Mouse (Mus musculus): ENCODE data around the gene Tro. TPM values are rescaled to one million over a fixed set of nuclear protein-coding genes. Genes with fewer than 3 reads are reported as not detected.

Tro gene
- 100 to 1,000 TPM; 142 to 153 TPM for total RNA-seq (2021)
- long read RNA-seq, experiment 1, full-length matches to known transcripts, result 5 of 40 reads
- long read RNA-seq, experiment 1, partial matches to known transcripts, result 17 of 40 reads
- long read RNA-seq, experiment 1, other reads (novel, unspliced or antisense), result 18 of 40 reads
- long read RNA-seq, experiment 2, partial matches to known transcripts, result 13 of 53 reads
- long read RNA-seq, experiment 2, other reads (novel, unspliced or antisense), result 40 of 53 reads

- DNase-seq (ENCODE audit: low spot score in 2 of 2), result peak; percentile 39 to 55
These were observed at the start of gene Tro for GRCm38 (mm10) chrX:150656908-150657796. TSS of gene Tro (minus strand) at chrX:150657583.

GRCm38 (mm10) chrX:150677505-150677904 is 20.1 kb upstream of the Tro start:
- no peak for DNase-seq (ENCODE audit: low spot score in 2 of 2)

- DNase-seq (ENCODE audit: low spot score in 2 of 2), result no peak
These were observed 5.4 kb upstream of the Tro start for GRCm38 (mm10) chrX:150662809-150663208.

GRCm38 (mm10) chrX:150657797-150658118 is 375 bp upstream of the Tro start:
- DNase-seq (ENCODE audit: low spot score in 2 of 2), result no peak

GRCm38 (mm10) chrX:150656122-150656907 is 1.1 kb downstream of the Tro start:
- DNase-seq (ENCODE audit: low spot score in 2 of 2), result peak in 1 of 2 experiments; percentile 33

- no peak for DNase-seq (ENCODE audit: low spot score in 2 of 2)
These were observed 21.0 kb downstream of the Tro start for GRCm38 (mm10) chrX:150636421-150636820.

- DNase-seq (ENCODE audit: low spot score in 2 of 2), result no peak
These were observed 58.5 kb downstream of the Tro start for GRCm38 (mm10) chrX:150598882-150599281.

Other genes starting within 250 kb of the Tro start
- gene Tmem29, start 198.4 kb downstream of the Tro start, total RNA-seq (2021), result 10 to 100 TPM; 49.8 to 54.4 TPM
- gene Alas2, start 110.2 kb downstream of the Tro start, total RNA-seq (2021), result 10 to 100 TPM; 10.1 to 11.3 TPM
- 1 to 10 TPM; 1.5 to 2.1 TPM for gene Pfkfb1, start 69.4 kb downstream of the Tro start, total RNA-seq (2021)
- 10 to 100 TPM; 14.4 to 20.0 TPM for gene Apex2, start 67.7 kb downstream of the Tro start, total RNA-seq (2021)
- gene Maged2, start 156.8 kb upstream of the Tro start, total RNA-seq (2021), result 10 to 100 TPM; 59.2 to 60.5 TPM